Mouse (Mus musculus) stomach, embryonic 14.5 days (tissue): ENCODE data around the gene Ccdc151. TPM values are rescaled to one million over a fixed set of nuclear protein-coding genes. Genes with fewer than 3 reads are reported as not detected.

Experiments
- polyA plus RNA-seq: library from polyadenylated mRNA; unstranded; fragments of >200 nt; fragmentation: Nextera tagmentation; extraction: Ambion mirVana; gene quantifications from 2 replicates; pipeline ENCODE4 v1.2.1, GENCODE M21; 2014

Gene Ccdc151
- polyA plus RNA-seq, 1 experiment from 2014 or later = 0.72 TPM

Other genes with a start within 250 kb of the Ccdc151 start
- 111 and 120 TPM in 2 replicates for gene Spc24, start 242.3 kb downstream of the Ccdc151 start, polyA plus RNA-seq
- 10.3 and 10.4 TPM in 2 replicates for gene Kank2, start 203.9 kb downstream of the Ccdc151 start, polyA plus RNA-seq
- 2.8 and 2.9 TPM in 2 replicates for gene Angptl8, start 167.1 kb downstream of the Ccdc151 start, polyA plus RNA-seq
- 39.8 and 45.1 TPM in 2 replicates for gene Dock6, start 150.0 kb downstream of the Ccdc151 start, polyA plus RNA-seq
- gene Rab3d, start 84.4 kb downstream of the Ccdc151 start, polyA plus RNA-seq = 41.4 and 42.7 TPM in 2 replicates
- gene Ccdc159, start 75.2 kb downstream of the Ccdc151 start, polyA plus RNA-seq = 4.9 and 6.3 TPM in 2 replicates
- gene Tmem205, start 75.1 kb downstream of the Ccdc151 start, polyA plus RNA-seq = 60.7 and 62.4 TPM in 2 replicates
- gene Plppr2, start 65.6 kb downstream of the Ccdc151 start, polyA plus RNA-seq = 8.5 and 9.9 TPM in 2 replicates
- gene Swsap1, start 46.9 kb downstream of the Ccdc151 start, polyA plus RNA-seq = 8.9 and 10.4 TPM in 2 replicates
- 6.4 and 6.7 TPM in 2 replicates for gene Epor, start 39.1 kb downstream of the Ccdc151 start, polyA plus RNA-seq
- gene Rgl3, start 13.2 kb downstream of the Ccdc151 start, polyA plus RNA-seq = 4.9 and 5.5 TPM in 2 replicates
- 82.8 and 91.0 TPM in 2 replicates for gene Prkcsh, start 172 bp upstream of the Ccdc151 start, polyA plus RNA-seq
- gene Elavl3, start 49.4 kb upstream of the Ccdc151 start, polyA plus RNA-seq = 5.6 and 5.7 TPM in 2 replicates
- not detected in 2 replicates for gene Gm49318, start 68.6 kb upstream of the Ccdc151 start, polyA plus RNA-seq
- gene Zfp653, start 68.7 kb upstream of the Ccdc151 start, polyA plus RNA-seq = 11.4 and 14.5 TPM in 2 replicates
- 35.4 and 39.0 TPM in 2 replicates for gene Ecsit, start 82.8 kb upstream of the Ccdc151 start, polyA plus RNA-seq
- gene Cnn1, start 96.6 kb upstream of the Ccdc151 start, polyA plus RNA-seq = 443 and 466 TPM in 2 replicates
- gene Elof1, start 114.5 kb upstream of the Ccdc151 start, polyA plus RNA-seq = 180 and 190 TPM in 2 replicates
- gene Acp5, start 133.1 kb upstream of the Ccdc151 start, polyA plus RNA-seq = 10.7 and 10.8 TPM in 2 replicates
- gene Pigyl, start 154.2 kb upstream of the Ccdc151 start, polyA plus RNA-seq = 92.9 and 94.3 TPM in 2 replicates
- gene Zfp872, start 185.5 kb upstream of the Ccdc151 start, polyA plus RNA-seq = 1.4 and 1.7 TPM in 2 replicates
- 37.2 and 40.7 TPM in 2 replicates for gene Zfp809, start 223.1 kb upstream of the Ccdc151 start, polyA plus RNA-seq